Mouse (Mus musculus) intestine, embryonic 14.5 days (tissue): ENCODE results near the gene Atg2b. TPM values are rescaled to one million over a fixed set of nuclear protein-coding genes. Genes with fewer than 3 reads are reported as not detected.

ENCODE experiments used
- ATAC-seq: fragments of 200-750 bp; cut with Nextera tagmentation; replicated peaks from 2 replicates; pipeline ENCODE4 v1.8.0; 2017; ENCODE audit warnings: low read depth, moderate number of reproducible peaks, moderate TSS enrichment, moderate library complexity; ENCODE audit not compliant: low FRiP score, low TSS enrichment
- DNase-seq: peaks from one replicate; pipeline ENCODE4 v3.0.0-alpha.2; 2018; ENCODE audit warnings: low spot score
- H3K27ac ChIP-seq: fragments of 300-500 bp; sonication (generic); 2 replicates; pipeline ENCODE4 v1.5.1; 2014; ENCODE audit warnings: low read depth, mild to moderate bottlenecking, control low read depth
- H3K27me3 ChIP-seq: fragments of 300-500 bp; sonication (generic); replicated peaks from 2 replicates; pipeline ENCODE4 v1.6.1; 2014; ENCODE audit warnings: low read length, control low read depth; ENCODE audit not compliant: control insufficient read depth, insufficient read depth
- H3K36me3 ChIP-seq: fragments of 300-500 bp; sonication (generic); 2 replicates; pipeline ENCODE4 v1.6.1; 2014; ENCODE audit warnings: low read length, control low read depth; ENCODE audit not compliant: control insufficient read depth, insufficient read depth
- H3K4me1 ChIP-seq: fragments of 300-500 bp; sonication (generic); replicated peaks from 2 replicates; pipeline ENCODE4 v1.6.1; 2014; ENCODE audit warnings: low read length, control low read depth, mixed read lengths; ENCODE audit not compliant: control insufficient read depth, insufficient read depth
- H3K4me2 ChIP-seq: fragments of 300-500 bp; sonication (generic); 2 replicates; pipeline ENCODE4 v1.6.1; 2014; ENCODE audit warnings: low read length
- H3K4me3 ChIP-seq: fragments of 300-500 bp; sonication (generic); 2 replicates; pipeline ENCODE4 v1.5.1; 2014; ENCODE audit warnings: low read depth, low read length, control low read depth, mixed read lengths
- H3K9ac ChIP-seq: fragments of 300-500 bp; sonication (generic); 2 replicates; pipeline ENCODE4 v1.6.1; 2014; ENCODE audit warnings: mild to moderate bottlenecking, low read length
- H3K9me3 ChIP-seq: fragments of 300-500 bp; sonication (generic); 2 replicates; pipeline ENCODE4 v1.6.1; 2016; ENCODE audit warnings: low read length, control low read depth; ENCODE audit not compliant: control insufficient read depth
- WGBS: fragments of 180-500 bp; shearing (Covaris S2); extraction: QIAGEN DNeasy Blood & Tissue Kit; methylation state at CpG from one replicate; pipeline ENCODE4 v1.1.7; 2014; 5-methylcytosine and 5-hydroxymethylcytosine counted together
- polyA plus RNA-seq: library from polyadenylated mRNA; unstranded; fragments of >200 nt; fragmentation: Nextera tagmentation; extraction: Ambion mirVana; gene quantifications from 2 replicates; pipeline ENCODE4 v1.2.1, GENCODE M21; 2014

The Atg2b gene
- 17.8 and 19.8 TPM in 2 replicates for polyA plus RNA-seq

- peaks cover 10% of the 10 kb centered on the region; the same call in 1 of the 2 replicates for H3K36me3 ChIP-seq
- DNase-seq = peak; percentile 99
- 1% methylated on average over 72 of the region's 73 CpGs for WGBS
- no peaks in the 10 kb centered on the region for H3K27me3 ChIP-seq
- no peaks in the 10 kb centered on the region for H3K9me3 ChIP-seq
- peak within 1 kb of the TSS; percentile 87 for H3K27ac ChIP-seq
- peaks cover 15% of the 10 kb centered on the region for H3K4me1 ChIP-seq
- H3K4me3 ChIP-seq = peak within 1 kb of the TSS; percentile 99
- peak; percentile 90 for ATAC-seq
- H3K9ac ChIP-seq = peak within 1 kb of the TSS; percentile 83
- H3K4me2 ChIP-seq = peak within 1 kb of the TSS; percentile 69
Measured at GRCm38 (mm10) chr12:105685001-105685691, at the start of gene Atg2b. Gene Atg2b, minus strand, starts transcription at chr12:105685211.

GRCm38 (mm10) chr12:105733370-105734159 lies 48.6 kb upstream of the Atg2b start:
- 65% methylated on average over 9 of the region's 9 CpGs for WGBS
- DNase-seq = no peak
- no peak overlapping the region for H3K4me3 ChIP-seq
- no peak overlapping the region for H3K27ac ChIP-seq
- no peaks in the 10 kb centered on the region for H3K9me3 ChIP-seq
- no peaks in the 10 kb centered on the region for H3K4me1 ChIP-seq
- H3K36me3 ChIP-seq = no peaks in the 10 kb centered on the region
- H3K9ac ChIP-seq = no peak overlapping the region
- no peak overlapping the region for H3K4me2 ChIP-seq
- ATAC-seq = no peak
- H3K27me3 ChIP-seq = no peaks in the 10 kb centered on the region

- ATAC-seq (no peak), DNase-seq (no peak)
- H3K27ac ChIP-seq = no peak overlapping the region
- H3K9me3 ChIP-seq = no peaks in the 10 kb centered on the region
- H3K4me1 ChIP-seq = no peaks in the 10 kb centered on the region
- H3K4me3 ChIP-seq = no peak overlapping the region
- H3K27me3 ChIP-seq = no peaks in the 10 kb centered on the region
- H3K9ac ChIP-seq = no peak overlapping the region
- H3K4me2 ChIP-seq = no peak overlapping the region
- 73% methylated on average over 6 of the region's 6 CpGs for WGBS
- no peaks in the 10 kb centered on the region for H3K36me3 ChIP-seq
Measured at GRCm38 (mm10) chr12:105730851-105731460, 45.9 kb upstream of the Atg2b start.

- 32% methylated on average over 8 of the region's 8 CpGs for WGBS
- no peak for ATAC-seq
- Histone ChIP-seq H3K27ac (no peak overlapping the region), H3K4me2 (no peak overlapping the region), H3K9me3 (no peaks in the 10 kb centered on the region), H3K4me3 (no peak overlapping the region), H3K27me3 (no peaks in the 10 kb centered on the region), H3K4me1 (no peaks in the 10 kb centered on the region), H3K9ac (no peak overlapping the region), H3K36me3 (no peaks in the 10 kb centered on the region)
- no peak for DNase-seq
Measured at GRCm38 (mm10) chr12:105727964-105728363, 43.0 kb upstream of the Atg2b start.

- Histone ChIP-seq H3K27me3 (no peaks in the 10 kb centered on the region), H3K4me2 (no peak overlapping the region), H3K27ac (no peak overlapping the region), H3K36me3 (no peaks in the 10 kb centered on the region), H3K9me3 (no peaks in the 10 kb centered on the region), H3K4me1 (no peaks in the 10 kb centered on the region), H3K9ac (no peak overlapping the region), H3K4me3 (no peak overlapping the region)
- ATAC-seq = no peak
- WGBS = 85% methylated on average over 3 of the region's 3 CpGs
- no peak for DNase-seq
Measured at GRCm38 (mm10) chr12:105727268-105727667, 42.3 kb upstream of the Atg2b start.

GRCm38 (mm10) chr12:105725736-105726135 lies 40.7 kb upstream of the Atg2b start:
- no peak overlapping the region for H3K9ac ChIP-seq
- no peaks in the 10 kb centered on the region for H3K9me3 ChIP-seq
- no peak overlapping the region for H3K4me2 ChIP-seq
- WGBS = 79% methylated on average over 13 of the region's 13 CpGs
- no peak overlapping the region for H3K4me3 ChIP-seq
- ATAC-seq (no peak), DNase-seq (no peak)
- H3K36me3 ChIP-seq = no peaks in the 10 kb centered on the region
- H3K4me1 ChIP-seq = no peaks in the 10 kb centered on the region
- H3K27ac ChIP-seq = no peak overlapping the region
- H3K27me3 ChIP-seq = no peaks in the 10 kb centered on the region

- DNase-seq (no peak), ATAC-seq (no peak)
- H3K4me2 ChIP-seq = no peak overlapping the region
- H3K36me3 ChIP-seq = no peaks in the 10 kb centered on the region
- no peak overlapping the region for H3K27ac ChIP-seq
- H3K27me3 ChIP-seq = no peaks in the 10 kb centered on the region
- WGBS = 55% methylated on average over 1 of the region's 1 CpGs
- no peak overlapping the region for H3K9ac ChIP-seq
- no peaks in the 10 kb centered on the region for H3K4me1 ChIP-seq
- no peaks in the 10 kb centered on the region for H3K9me3 ChIP-seq
- no peak overlapping the region for H3K4me3 ChIP-seq
Measured at GRCm38 (mm10) chr12:105724616-105725015, 39.6 kb upstream of the Atg2b start.

GRCm38 (mm10) chr12:105722657-105723056 lies 37.6 kb upstream of the Atg2b start:
- H3K27ac ChIP-seq = no peak overlapping the region
- no peaks in the 10 kb centered on the region for H3K27me3 ChIP-seq
- DNase-seq (no peak), ATAC-seq (peak; percentile 48; the same call in 1 of the 2 replicates)
- WGBS = 2% methylated on average over 5 of the region's 5 CpGs
- no peaks in the 10 kb centered on the region for H3K36me3 ChIP-seq
- H3K9me3 ChIP-seq = no peaks in the 10 kb centered on the region
- H3K4me1 ChIP-seq = no peaks in the 10 kb centered on the region
- H3K4me2 ChIP-seq = no peak overlapping the region
- no peak overlapping the region for H3K9ac ChIP-seq
- no peak overlapping the region for H3K4me3 ChIP-seq
